Mouse (Mus musculus) heart, embryonic 10.5 days (tissue): Measurements from ENCODE around the gene Gli2. TPM values are rescaled to one million over a fixed set of nuclear protein-coding genes. Genes with fewer than 3 reads are reported as not detected.

Experiments
- DNase-seq: peaks from one replicate; pipeline ENCODE4 v3.0.0-alpha.2; 2017; ENCODE audit warnings: low spot score
- H3K27ac ChIP-seq: fragments of 300-500 bp; sonication (generic); 2 replicates; pipeline ENCODE4 v1.5.1; 2016; ENCODE audit warnings: mild to moderate bottlenecking
- H3K27me3 ChIP-seq: fragments of 300-500 bp; sonication (generic); 2 replicates; pipeline ENCODE4 v1.6.1; 2016; ENCODE audit warnings: mild to moderate bottlenecking; ENCODE audit not compliant: poor library complexity, insufficient read depth, severe bottlenecking
- H3K36me3 ChIP-seq: fragments of 300-500 bp; sonication (generic); 2 replicates; pipeline ENCODE4 v1.6.1; 2016; ENCODE audit warnings: mild to moderate bottlenecking, moderate library complexity
- H3K4me1 ChIP-seq: fragments of 300-500 bp; sonication (generic); 2 replicates; pipeline ENCODE4 v1.6.1; 2016; ENCODE audit warnings: mild to moderate bottlenecking
- H3K4me3 ChIP-seq: fragments of 300-500 bp; sonication (generic); 2 replicates; pipeline ENCODE4 v1.5.1; 2016; ENCODE audit warnings: mild to moderate bottlenecking, moderate library complexity
- H3K9me3 ChIP-seq: fragments of 300-500 bp; sonication (generic); 2 replicates; pipeline ENCODE4 v1.6.1; 2016; ENCODE audit warnings: mild to moderate bottlenecking, moderate library complexity
- WGBS: fragments of 180-500 bp; shearing (Covaris S2); methylation state at CpG from one replicate; pipeline ENCODE4 v1.1.7; 2016; 5-methylcytosine and 5-hydroxymethylcytosine counted together
- polyA plus RNA-seq: library from polyadenylated mRNA; unstranded; fragments of >200 nt; fragmentation: Nextera tagmentation; extraction: Ambion mirVana; gene quantifications from 2 replicates; pipeline ENCODE4 v1.2.1, GENCODE M21; 2016

Gli2 gene
- polyA plus RNA-seq, 1 experiment from 2014 or later = 7.5 TPM

DNA sequence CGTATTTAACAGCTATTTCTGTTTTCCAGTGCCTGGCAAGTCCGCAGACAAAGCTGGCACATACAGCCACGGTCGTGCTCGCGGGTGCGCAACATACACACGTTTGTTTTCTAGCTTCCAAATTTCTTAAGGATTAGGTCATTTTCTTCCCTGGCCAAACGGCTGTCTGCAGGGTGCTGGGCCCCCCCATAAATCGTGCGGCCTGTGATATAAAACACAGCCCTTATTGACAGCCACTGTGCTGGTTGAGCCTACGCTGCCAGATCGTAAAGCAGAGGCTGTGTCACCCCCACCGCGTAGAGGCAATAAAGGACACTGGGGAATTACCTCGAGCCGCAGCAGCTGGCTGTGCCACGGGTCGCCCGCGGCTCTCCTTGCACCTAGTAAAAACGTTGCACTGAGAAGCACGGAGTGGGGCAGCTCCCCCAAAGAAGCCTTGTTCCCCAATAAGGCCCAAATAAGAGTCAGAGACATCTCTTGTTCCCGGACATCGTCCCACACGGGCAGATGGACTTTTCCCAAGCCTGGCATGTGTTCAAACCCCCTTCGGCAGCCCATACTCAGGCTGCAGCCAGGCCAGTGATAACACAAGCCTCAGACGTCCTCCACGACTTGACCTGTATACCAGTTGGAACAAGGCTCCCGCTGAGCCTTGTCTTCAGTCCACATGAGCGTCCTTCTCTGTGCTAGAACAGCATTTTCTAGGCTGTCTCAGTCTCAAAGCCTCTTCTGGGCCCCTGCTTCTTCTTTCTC lies 227.8 kb downstream of the Gli2 start:
- Histone ChIP-seq H3K9me3 (no peaks in the 10 kb centered on the region), H3K27ac (no peak overlapping the region; the same call in 1 of the 2 replicates), H3K4me1 (peaks cover 4% of the 10 kb centered on the region), H3K4me3 (no peak overlapping the region), H3K27me3 (peaks cover 4% of the 10 kb centered on the region; the same call in 1 of the 2 replicates), H3K36me3 (no peaks in the 10 kb centered on the region)
- no peak for DNase-seq
- WGBS = 60% methylated on average over 31 of the region's 31 CpGs

DNA sequence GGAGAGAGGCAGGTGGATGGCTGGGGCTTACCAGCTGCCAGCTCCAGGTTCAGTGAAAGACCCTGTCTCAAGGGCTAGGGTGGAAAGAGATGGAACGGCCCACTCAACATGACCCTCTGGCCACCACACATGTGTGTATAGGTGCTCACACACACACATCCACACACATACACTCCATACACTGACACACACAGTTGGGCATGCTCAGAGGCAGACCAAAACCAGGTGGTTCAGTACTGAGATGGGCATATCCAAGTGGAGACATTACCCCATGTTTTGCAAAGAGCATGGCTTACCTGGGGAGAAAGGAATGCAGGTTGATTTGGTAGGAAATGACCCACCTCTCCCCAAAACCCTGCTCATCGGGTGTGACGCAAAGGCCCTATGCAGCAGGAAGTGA lies 228.4 kb downstream of the Gli2 start:
- WGBS = 81% methylated on average over 3 of the region's 3 CpGs
- H3K36me3 ChIP-seq = no peaks in the 10 kb centered on the region
- no peaks in the 10 kb centered on the region for H3K4me1 ChIP-seq
- DNase-seq = no peak
- peaks cover 4% of the 10 kb centered on the region; the same call in 1 of the 2 replicates for H3K27me3 ChIP-seq
- no peak overlapping the region for H3K4me3 ChIP-seq
- no peak overlapping the region for H3K27ac ChIP-seq
- H3K9me3 ChIP-seq = no peaks in the 10 kb centered on the region

DNA sequence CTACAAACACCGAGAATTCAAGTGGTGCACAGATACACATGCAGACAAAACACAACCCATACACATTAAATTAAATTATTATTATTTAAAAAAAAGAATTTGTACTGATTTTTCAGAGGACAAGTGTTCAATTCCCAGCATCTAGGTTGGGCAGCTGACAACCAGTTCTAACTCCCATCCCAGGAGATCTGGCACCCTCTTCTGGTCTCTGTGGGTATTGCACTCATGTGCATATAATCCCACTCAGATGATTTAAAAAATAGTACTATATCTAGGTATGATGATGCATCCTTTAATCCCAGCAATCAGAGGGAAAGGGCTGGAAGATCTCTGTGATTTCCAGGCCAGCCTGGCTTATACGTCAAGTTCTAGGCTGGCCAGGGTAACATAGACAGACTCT lies 231.2 kb downstream of the Gli2 start:
- Histone ChIP-seq H3K36me3 (no peaks in the 10 kb centered on the region), H3K4me3 (no peak overlapping the region), H3K4me1 (no peaks in the 10 kb centered on the region), H3K27ac (no peak overlapping the region), H3K27me3 (peaks cover 4% of the 10 kb centered on the region; the same call in 1 of the 2 replicates), H3K9me3 (no peaks in the 10 kb centered on the region)
- 95% methylated on average over 2 of the region's 2 CpGs for WGBS
- DNase-seq = no peak

DNA sequence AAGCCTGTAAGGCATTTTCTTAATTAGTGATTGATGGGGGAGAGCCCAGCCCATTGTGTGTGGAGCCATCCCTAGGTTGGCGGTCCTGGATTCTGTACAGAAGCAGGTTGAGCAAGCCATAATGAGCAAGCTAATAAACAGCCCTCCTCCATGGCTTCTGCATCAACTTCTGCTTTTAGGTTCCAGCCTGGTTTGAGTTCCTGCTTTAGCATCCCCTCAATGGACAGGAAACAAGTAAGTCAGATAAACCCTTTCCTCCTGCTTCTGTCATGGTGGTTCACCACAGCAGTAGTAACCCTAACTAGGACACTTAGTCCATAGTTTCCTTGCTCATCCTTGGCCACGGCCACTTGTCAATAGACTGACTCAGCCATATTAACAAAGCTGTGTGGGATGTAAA lies 238.4 kb downstream of the Gli2 start:
- Histone ChIP-seq H3K27ac (no peak overlapping the region), H3K4me1 (no peaks in the 10 kb centered on the region), H3K9me3 (no peaks in the 10 kb centered on the region), H3K4me3 (no peak overlapping the region), H3K36me3 (no peaks in the 10 kb centered on the region), H3K27me3 (no peaks in the 10 kb centered on the region)
- no peak for DNase-seq
- 94% methylated on average over 2 of the region's 2 CpGs for whole genome bisulfite sequencing

DNA sequence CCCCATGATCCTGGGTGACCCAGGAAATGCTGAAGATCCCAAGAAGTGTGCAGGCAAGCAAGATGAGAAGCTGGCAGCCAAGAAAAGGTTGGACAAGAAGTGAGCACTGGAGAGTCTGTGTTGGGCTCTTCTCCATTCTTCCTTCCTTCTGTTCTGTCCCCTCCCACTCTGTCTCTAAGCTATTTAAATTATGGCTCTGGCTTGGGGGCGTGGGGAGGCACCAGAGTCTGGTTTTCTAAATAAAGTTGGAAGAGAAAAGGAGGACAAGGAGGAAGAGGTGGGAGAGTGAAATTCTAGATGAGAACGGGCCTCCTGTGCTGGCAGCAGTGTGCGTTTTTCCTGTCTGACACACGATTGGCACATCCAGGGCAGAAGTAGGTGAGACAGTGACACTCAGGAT lies 243.1 kb downstream of the Gli2 start:
- Histone ChIP-seq H3K36me3 (no peaks in the 10 kb centered on the region), H3K9me3 (no peaks in the 10 kb centered on the region), H3K27ac (no peak overlapping the region), H3K27me3 (no peaks in the 10 kb centered on the region), H3K4me3 (no peak overlapping the region), H3K4me1 (no peaks in the 10 kb centered on the region)
- 77% methylated on average over 4 of the region's 4 CpGs for WGBS
- no peak for DNase-seq

DNA sequence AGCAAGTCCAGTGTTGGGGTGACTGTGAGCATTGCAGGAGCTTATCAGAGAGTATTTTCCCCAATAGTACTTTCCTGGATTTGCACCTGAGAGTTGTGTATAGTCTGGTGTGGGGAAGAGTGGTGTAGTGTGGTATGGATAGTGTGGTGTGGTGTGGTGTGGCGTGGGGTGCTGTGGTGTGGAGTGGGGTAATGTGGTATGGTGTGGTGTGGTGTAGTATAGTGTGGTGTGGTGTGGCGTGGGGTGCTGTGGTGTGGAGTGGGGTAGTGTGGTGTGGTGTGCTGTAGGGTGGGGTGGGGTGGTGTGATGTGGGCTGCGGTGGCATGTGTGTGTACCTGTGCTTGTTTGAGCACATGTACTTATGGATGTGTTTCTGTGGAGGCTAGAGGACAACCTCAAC lies 246.7 kb downstream of the Gli2 start:
- whole genome bisulfite sequencing = 90% methylated on average over 3 of the region's 3 CpGs
- no peak for DNase-seq
- Histone ChIP-seq H3K9me3 (no peaks in the 10 kb centered on the region), H3K27ac (no peak overlapping the region), H3K27me3 (no peaks in the 10 kb centered on the region), H3K4me1 (peaks cover 11% of the 10 kb centered on the region), H3K4me3 (no peak overlapping the region), H3K36me3 (no peaks in the 10 kb centered on the region)

DNA sequence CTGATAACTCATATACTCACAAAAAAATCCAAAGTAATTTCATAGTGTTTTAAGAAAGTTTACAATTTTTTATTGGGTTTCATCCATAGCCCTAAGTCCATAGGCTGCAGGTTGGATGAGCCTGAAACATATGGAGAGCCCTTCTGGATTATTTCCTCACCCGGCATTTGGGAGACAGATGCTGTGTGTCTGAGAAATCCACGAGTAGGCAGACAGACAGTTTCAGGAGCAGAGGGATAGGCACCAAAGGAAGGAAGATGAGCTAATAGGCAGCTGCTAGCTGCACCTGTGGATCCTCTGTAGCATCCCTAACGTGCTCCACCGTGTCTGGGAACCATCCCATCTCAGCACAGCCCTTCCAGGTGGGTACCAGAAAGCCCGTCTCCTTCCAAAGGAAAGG lies 251.3 kb downstream of the Gli2 start:
- DNase-seq = no peak
- Histone ChIP-seq H3K27me3 (no peaks in the 10 kb centered on the region), H3K4me3 (no peak overlapping the region), H3K9me3 (peaks cover 1% of the 10 kb centered on the region; the same call in 1 of the 2 replicates), H3K4me1 (peaks cover 13% of the 10 kb centered on the region), H3K36me3 (no peaks in the 10 kb centered on the region), H3K27ac (no peak overlapping the region)
- 83% methylated on average over 5 of the region's 5 CpGs for WGBS

DNA sequence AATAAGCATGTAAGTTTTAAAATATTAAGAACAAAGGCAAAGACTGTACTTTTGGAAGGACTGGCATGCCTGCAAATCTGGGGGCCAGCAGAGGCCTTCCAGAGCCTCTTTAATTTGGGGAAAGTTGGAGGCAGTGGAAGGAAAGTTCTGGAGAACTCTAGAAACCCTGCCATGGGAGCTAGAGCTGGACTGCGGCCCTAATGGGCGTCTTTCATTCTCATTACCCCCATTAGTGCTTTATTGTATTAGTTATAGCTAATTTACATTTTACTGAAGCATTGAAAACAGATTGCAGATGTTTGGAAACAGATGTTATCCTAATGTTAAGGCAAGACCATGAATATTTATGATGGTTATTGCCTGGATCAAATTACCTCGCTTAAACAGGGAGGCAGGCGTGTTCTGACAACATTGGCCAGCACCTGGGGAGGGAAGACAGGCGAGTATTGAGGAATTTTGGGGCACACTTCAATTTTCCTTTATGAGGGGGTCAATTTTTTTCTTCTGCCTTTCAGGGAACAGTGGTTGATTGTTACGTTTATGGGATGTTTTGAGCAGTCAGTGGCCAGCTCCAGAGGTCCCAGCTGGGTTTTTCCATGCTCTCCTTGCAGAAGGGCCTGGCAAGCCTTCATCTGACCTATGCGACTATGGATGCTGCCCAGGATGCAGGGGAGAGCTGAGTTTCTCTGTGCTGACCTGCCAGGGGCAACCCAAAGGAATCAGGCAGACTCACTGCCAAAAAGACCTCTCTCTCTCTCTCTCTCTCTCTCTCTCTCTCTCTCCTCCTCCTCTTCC lies 253.9 kb downstream of the Gli2 start:
- no peak overlapping the region for H3K4me3 ChIP-seq
- peaks cover 21% of the 10 kb centered on the region for H3K4me1 ChIP-seq
- no peak for DNase-seq
- 77% methylated on average over 7 of the region's 7 CpGs for WGBS
- H3K27ac ChIP-seq = no peak overlapping the region
- H3K27me3 ChIP-seq = no peaks in the 10 kb centered on the region
- H3K36me3 ChIP-seq = no peaks in the 10 kb centered on the region
- H3K9me3 ChIP-seq = peaks cover 6% of the 10 kb centered on the region

DNA sequence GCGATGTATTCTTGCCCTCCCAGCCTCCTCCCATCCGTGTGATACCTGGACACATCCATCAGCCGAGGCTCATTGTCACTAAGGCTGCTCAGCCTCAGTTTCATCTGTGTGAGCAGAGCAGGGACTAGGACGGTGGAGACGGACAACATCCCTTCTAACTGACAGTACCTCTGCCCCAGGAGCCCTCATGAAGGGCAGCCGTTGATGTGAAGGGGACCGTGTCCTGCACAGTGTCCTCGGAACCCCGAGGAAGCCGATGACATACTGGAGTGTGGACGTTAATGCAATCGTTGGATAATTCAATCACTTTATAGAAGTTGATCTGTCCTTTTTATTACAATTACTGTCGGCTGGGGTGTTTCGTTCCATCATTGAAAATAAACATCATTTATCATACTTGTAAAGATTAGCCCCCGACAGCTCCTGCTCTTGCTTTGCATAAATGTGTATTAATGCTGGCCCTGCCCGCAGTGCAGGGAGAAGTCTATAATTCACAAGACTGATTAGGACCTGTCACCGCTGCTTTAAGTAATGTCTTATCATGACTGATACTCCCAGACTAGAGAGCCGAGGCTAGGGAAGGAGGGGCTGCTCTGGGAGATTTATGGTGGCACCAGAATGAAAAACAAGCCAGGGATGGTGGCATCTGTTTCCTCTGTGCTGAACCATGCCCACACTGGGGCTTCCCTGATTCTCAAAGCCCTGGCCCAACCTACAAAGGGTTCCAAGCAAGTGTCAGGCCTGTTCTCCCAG lies 257.8 kb downstream of the Gli2 start:
- 48% methylated on average over 18 of the region's 18 CpGs for WGBS
- Histone ChIP-seq H3K36me3 (no peaks in the 10 kb centered on the region), H3K4me3 (no peak overlapping the region), H3K9me3 (peaks cover 6% of the 10 kb centered on the region), H3K27ac (no peak overlapping the region), H3K4me1 (peaks cover 11% of the 10 kb centered on the region), H3K27me3 (no peaks in the 10 kb centered on the region)
- no peak for DNase-seq

DNA sequence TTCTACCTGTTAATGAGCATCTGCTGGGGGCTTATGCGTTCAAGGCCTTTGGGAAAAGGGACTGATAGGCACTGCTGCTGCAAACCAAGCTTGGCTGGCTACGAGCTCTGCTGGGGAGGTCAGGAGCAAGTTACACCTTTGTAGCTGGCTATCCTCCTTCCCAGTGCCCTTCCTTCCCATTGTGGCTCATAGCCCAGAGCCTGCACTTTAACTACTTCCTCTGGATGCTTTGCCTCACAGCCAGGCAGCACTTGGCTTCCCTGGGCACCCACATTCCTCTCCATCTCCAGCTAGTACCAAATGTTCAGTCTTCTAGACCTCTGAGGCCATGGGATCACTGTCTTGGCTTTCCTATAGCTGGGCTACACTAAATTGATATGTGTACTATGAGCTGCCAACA lies 263.5 kb downstream of the Gli2 start:
- Histone ChIP-seq H3K4me1 (no peaks in the 10 kb centered on the region), H3K36me3 (no peaks in the 10 kb centered on the region), H3K27ac (no peak overlapping the region), H3K4me3 (no peak overlapping the region), H3K27me3 (peaks cover 5% of the 10 kb centered on the region; the same call in 1 of the 2 replicates), H3K9me3 (no peaks in the 10 kb centered on the region)
- no peak for DNase-seq
- 83% methylated on average over 2 of the region's 2 CpGs for WGBS

DNA sequence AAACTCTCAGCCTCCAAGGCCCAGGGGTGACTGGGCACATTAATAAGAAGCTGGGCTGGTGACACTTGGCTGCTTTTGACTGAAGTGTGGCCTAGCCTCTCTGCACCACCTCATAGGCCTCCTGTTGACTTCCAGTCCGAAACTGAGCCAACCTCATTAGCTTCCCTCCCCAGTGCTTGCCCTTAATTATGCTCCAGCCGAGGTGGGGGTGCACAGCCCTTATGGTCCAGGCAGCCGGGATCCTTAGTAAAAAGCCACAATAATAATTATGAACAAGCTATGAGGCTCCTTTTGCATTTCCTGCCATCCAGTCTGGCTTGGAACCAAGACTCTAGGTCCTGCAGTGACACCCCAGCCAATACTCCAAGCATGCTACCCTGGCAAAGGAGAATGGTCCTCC lies 264.0 kb downstream of the Gli2 start:
- H3K4me3 ChIP-seq = no peak overlapping the region
- no peaks in the 10 kb centered on the region for H3K4me1 ChIP-seq
- 76% methylated on average over 3 of the region's 3 CpGs for WGBS
- no peaks in the 10 kb centered on the region for H3K9me3 ChIP-seq
- no peak overlapping the region for H3K27ac ChIP-seq
- peaks cover 5% of the 10 kb centered on the region; the same call in 1 of the 2 replicates for H3K27me3 ChIP-seq
- no peaks in the 10 kb centered on the region for H3K36me3 ChIP-seq
- no peak for DNase-seq

DNA sequence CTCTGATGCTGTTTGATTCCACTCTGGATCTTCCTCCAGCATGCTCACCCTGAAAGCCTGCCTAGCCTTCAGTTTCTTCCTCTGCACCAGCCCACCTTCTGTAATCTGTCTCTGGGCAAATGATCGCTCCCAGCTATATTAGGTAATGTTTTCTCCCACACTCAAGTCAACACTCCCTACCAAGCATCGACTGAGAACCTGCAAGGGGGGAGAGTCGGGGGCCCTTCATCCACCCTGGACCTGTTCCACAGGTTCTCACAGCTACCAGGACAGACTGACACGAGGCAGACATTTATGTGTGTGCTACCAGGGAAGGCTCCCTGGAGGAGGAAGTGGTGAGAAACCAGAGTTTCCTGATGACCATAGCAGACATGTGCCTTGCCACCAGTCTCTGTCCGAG lies 264.6 kb downstream of the Gli2 start:
- H3K4me3 ChIP-seq = no peak overlapping the region

DNA sequence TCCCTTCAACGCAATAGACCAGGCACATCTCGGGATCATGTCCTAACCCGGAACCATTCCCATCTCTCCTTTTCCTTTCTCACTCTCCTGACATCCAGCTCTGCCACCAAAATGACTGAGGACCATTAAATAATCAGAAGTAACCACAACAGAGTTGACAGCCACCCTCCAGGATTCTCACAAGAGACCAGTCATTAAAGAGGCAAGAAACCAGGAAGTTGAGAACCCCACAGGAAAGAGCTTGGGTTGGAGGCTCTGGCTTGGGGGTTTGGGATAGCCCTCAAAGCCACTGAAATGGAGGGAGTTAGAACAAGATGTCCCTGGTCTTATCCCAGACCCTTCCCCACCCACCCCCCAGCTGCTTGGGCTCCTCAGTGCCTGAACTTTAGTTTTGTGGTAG lies 265.9 kb downstream of the Gli2 start:
- no peak for DNase-seq
- no peaks in the 10 kb centered on the region for H3K36me3 ChIP-seq
- H3K4me1 ChIP-seq = no peaks in the 10 kb centered on the region
- H3K27ac ChIP-seq = no peak overlapping the region
- H3K9me3 ChIP-seq = no peaks in the 10 kb centered on the region
- H3K27me3 ChIP-seq = peaks cover 5% of the 10 kb centered on the region; the same call in 1 of the 2 replicates
- no peak overlapping the region for H3K4me3 ChIP-seq
- WGBS = 81% methylated on average over 3 of the region's 3 CpGs

More for the DNA sequence above, 264.6 kb downstream of the Gli2 start:
- H3K4me1 ChIP-seq = no peaks in the 10 kb centered on the region
- H3K36me3 ChIP-seq = no peaks in the 10 kb centered on the region
- peaks cover 5% of the 10 kb centered on the region; the same call in 1 of the 2 replicates for H3K27me3 ChIP-seq
- WGBS = 63% methylated on average over 5 of the region's 5 CpGs
- H3K27ac ChIP-seq = no peak overlapping the region
- H3K9me3 ChIP-seq = no peaks in the 10 kb centered on the region
- no peak for DNase-seq
